Mouse (Mus musculus): Measurements from ENCODE around the gene Ncam1.

Ncam1 gene

DNA sequence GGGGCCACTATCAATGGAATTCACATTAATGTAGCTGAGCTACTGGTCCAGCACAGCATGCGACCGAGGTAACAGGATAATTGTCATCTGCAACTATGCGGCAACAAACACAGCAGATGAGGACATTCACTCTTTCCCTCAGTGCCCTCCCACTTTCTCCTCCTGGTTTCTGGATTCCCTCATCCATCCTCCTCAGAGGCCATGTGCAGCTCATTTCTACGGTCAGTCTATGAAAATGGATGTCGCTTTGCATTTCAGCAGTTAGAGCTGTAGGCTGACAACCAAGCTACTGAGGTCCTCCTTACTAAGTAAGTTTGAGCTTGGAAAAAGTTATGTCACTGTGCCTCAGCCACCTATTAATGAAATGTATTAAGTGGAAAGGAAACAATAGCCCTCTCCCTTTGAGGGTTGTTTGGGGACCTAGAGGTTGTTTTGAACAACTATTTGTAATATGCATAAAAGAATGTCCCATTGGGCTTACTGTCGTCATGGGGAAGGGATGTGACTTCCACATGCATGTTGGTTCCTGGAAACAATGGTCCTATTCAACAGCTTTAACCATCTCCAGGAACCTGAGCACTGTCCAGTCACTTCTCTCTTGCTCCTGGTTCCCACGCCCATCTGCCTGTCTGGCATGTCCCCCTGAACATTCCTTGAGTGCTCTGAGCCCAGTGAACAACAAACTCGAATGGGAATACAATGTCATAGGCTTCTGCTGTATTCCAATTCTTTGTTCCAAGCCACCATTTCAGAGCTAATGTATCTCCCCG is 122.8 kb downstream of the Ncam1 start:
- no peak for DNase-seq (ENCODE audit: low spot score in 2 of 2)

DNA sequence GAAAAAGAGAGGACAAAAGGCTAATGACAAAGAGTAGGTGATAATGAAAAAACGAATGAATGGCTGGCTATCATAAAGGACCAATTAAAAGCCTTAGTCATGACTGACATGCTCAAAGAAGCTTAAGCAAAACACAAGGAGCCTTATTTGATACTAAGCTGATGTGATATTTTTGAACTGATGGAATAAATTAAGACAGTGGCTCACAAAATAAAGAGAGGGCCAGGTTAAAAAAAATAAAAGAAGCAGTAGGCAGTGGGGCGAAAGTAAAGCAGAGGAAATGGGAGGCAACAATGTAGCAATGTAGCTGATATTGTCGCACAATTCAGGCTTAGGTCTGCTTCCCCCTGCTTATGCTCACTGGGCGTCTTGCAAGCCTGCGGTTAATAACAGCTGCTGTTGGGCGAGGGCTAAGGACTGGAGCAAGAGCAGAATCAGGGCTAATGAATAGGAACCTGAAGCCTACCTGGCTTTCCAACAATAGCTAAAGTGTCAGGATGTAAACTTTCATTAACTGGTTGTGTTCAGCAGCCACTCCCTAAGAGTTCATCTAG is 126.0 kb downstream of the Ncam1 start:
- DNase-seq (ENCODE audit: low spot score in 2 of 2) = no peak

DNA sequence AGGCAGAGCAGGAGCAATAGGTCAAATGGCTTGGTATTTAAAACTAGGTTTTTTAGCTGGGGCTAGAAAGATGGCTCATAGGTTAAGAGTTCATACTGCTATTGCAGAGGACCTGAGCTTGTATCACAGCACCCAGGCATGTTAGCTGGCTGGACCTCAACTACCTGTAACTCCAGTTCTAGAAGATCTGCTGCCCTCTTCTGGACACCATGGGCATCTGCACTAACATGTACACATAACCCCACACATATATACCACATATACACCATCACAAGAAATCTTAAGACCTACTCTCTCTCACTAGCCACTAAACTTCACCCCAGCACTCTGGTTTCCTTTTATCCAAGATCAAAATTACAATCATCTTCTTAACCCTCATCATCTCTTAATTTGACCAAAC is 131.7 kb downstream of the Ncam1 start:
- DNase-seq (ENCODE audit: low spot score in 2 of 2) = no peak

DNA sequence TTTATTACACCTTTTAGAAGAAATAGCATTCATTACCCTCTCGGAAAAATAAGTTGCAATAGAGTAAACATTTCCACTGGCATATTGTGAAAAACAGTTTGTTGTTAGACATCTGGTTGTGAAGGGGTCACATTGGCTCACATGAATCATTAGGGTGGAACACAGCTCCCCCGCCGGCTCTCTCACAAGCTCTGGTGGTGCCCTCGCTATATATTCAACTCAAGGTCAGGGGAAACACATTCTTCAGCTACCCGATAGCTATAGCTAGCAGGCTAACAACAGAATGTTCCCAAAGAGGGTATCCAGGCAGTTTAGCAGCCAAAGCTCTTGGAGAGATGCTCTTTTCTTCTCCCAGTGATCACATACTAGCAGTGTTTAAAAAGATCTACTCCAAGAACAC is 133.4 kb downstream of the Ncam1 start:
- no peak for DNase-seq (ENCODE audit: low spot score in 2 of 2)

DNA sequence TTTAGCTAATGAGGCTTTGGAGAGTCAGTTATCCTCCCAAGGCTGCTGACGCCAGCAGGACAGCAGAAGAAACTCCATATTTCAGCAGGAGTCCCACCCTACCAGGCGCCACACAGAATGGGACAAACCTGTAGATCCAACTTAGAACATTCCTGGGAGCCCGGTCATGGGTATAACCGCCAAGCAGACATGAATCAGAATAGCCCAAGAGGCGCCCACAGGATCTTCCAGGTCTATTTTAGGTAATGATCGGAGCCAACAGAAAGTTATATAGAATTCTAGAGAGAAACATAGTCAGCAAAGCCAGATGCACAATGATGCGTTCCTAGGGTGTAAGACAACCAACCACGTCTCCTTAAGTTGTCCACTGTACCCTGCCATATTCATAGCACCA is 134.8 kb downstream of the Ncam1 start:
- no peak for DNase-seq (ENCODE audit: low spot score in 2 of 2)

DNA sequence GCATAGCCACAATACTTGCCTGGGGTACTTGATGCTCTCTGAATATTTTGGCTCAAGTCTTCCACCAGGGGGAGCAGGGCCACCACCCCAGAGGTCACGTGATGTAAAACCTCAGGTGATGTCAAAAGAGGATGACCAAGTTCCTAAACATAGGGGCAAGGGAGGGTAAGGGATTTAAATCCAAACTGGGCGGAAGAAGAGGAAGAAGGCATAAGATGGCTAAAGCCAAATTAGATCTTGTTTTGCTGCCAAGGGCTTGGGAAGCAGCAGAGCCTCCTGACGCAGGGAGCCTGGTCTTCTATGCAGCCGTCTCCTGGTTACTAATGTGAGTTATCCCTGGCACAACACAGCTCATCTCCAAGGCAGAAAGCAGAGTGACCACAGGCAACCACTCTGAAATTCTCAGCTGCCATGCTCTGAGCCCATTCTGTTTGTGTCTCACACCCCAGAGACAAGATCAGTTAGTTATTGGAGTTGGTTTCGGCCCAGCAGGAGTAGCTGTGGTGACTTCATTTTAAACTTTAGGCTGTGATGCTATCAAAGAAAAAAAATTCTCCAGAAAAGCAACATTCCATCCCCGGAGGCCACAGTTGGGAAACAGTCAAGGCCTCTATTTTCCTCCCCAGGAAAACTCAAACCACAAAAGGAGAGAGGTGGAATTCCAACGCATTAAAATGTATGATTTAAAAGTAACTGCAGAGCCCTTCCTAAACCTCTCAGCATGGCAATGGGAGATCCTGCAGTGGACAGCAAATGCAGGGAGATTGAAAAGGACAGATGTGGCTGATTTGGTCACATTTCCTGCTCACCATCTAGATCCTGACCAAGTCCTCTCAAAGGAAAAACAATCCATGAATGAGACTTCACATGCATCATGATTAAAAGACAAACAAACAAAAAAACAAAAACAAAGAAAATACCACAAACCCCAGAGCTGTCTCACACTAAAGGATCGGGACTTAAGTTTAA is 135.5 kb downstream of the Ncam1 start:
- DNase-seq (ENCODE audit: low spot score in 2 of 2) = no peak

DNA sequence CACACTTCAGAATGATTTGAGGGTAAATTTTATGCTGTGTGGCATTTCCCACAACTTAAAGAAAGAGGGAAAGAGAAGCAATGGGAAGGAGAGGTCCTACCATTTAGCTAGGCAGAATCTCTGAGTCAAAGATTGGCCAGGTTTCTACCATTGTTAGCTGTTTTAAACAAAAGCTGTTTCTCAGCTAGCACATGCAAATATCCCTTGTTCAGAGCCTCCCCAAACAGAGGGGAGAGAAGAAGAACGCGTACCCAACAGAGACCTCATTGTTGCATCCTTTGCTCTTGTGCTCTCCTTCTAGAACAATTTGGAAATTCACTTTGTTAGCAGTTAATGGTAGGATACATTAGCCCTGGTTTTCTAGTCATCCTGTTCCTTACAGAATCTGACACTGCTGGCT is 137.2 kb downstream of the Ncam1 start:
- DNase-seq (ENCODE audit: low spot score in 2 of 2) = no peak

DNA sequence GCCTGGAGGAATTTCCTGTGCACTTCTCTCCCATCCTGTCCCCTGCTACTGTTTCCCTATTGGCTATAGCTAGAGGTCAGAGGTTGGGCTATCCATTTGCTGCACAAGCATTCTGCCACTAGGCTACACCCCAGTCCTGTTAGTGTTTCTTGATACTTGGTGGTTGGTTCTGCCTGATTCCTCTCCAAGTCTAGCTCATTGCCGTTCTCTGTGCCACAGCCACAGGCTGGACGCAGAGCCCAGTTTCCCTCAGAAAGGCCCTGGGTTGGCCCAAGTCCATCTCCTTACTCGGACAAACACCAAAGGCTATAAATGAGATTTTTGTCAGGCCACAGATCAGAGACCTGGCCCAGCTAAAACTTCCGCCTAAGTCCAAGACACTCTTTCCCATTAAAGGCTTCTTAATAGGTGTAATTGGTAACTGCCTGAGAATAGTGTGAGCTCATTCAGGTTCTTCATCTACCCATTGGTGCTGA is 140.3 kb downstream of the Ncam1 start:
- DNase-seq (ENCODE audit: low spot score in 2 of 2) = no peak

DNA sequence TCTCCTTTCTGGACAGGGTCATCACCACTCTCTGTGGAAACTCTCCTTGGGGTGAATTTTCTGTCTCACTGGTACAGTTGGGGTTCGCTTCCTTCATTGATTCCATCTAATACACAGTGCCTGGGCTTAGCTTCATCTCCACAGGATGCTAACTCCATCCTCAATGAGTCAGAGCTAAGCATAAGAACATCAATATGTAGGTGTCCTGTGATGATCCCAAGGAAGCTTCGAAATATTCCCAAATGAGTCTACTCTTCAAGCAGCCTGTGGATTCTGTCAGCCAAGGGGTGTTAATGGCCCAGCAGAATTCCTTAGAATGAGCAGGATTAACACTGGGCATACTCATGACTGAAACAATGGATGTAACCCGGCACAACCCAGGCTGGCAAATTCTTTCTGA is 144.3 kb downstream of the Ncam1 start:
- no peak for DNase-seq (ENCODE audit: low spot score in 2 of 2)

DNA sequence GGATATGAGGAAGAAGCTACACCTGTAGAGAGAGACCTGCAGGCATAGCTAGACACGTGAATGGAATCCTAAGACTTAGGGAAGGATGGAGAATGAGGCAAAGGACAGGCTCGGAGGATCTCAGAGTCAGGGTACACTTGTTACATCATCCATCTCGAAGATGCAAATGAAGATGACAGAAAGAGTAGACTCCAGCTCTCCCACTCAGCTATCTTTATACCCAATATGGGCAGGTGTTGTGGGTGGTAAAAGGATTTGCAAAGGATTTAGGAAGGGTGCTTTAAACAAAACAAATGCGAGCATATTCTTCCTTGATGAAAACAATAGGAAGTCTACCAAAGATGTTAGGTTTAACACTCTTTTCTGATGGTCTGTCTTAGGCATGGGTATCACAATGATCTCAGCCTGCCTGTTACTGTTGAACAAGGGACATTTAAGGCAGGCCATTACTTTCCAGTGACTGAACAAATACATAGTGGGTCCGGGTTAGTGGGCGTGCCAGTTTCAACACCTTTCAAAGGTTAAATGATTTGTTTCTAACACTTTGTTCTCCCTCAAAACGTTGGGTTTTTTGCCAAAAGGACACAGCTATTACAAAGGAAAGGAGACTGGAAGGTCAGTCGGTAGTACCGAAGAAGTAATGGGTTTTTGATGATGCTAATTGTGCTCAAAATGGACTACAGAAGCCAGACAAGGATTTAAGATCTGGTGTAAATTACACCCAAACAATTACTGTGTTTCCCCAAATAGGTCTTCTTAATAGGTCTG is 145.1 kb downstream of the Ncam1 start:
- DNase-seq (ENCODE audit: low spot score in 2 of 2) = no peak

DNA sequence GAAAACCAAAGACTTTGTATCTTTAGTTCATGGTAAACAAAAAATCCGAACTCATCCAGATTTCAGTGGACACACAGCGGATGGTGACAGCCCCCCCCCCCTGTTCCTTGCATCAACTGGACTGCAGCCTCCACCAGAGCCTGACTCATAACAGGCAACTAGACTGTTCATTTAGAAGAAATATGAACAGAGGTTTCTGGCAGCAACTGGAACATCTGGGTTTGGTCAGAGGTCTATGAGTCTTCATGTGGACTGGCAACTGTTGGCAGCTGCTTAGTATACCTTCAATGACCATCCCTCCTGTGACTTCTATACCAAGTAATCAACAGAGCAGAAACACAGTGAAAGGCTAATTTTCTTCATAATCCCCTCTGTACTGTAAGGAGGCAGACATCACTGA is 154.4 kb downstream of the Ncam1 start:
- DNase-seq (ENCODE audit: low spot score in 2 of 2) = no peak

DNA sequence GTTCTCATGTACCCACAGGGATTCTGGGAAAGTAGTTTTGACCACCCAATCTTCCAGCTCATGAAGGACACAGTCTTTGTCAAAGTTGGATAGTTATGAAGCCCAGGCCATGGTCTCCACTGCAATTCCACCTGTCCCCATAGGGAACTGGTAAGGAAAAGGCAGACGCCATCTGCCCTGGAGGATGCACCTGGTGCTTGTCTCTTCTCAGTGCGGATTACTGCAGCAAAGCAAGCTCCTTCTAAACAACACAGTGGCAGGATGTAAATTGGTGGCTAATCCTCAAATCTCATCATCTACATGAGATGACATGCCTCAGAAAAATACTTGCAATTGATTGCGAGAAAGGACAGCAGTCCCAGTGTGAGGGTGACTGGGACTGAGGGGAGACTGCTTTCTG is 158.0 kb downstream of the Ncam1 start:
- DNase-seq (ENCODE audit: low spot score in 2 of 2) = no peak

DNA sequence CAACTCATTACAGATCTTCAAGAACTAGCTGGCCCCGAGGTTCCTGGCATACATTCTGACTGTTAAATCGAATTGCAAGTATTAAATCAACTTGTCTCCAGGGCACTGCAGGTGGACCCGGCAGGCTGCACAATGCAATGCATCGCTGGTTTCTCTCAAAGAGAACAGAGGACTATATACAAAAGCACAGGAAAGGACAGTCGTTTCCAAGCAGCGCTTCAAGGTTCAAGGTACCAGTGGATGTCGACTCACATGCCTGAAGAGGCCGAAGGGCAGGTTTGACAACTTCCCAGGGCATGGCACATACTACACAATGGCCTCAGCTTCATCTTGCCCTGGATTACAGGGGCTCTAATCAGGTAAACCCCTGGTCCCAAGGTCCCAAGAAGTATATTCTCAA is 158.6 kb downstream of the Ncam1 start:
- DNase-seq (ENCODE audit: low spot score in 2 of 2) = no peak

DNA sequence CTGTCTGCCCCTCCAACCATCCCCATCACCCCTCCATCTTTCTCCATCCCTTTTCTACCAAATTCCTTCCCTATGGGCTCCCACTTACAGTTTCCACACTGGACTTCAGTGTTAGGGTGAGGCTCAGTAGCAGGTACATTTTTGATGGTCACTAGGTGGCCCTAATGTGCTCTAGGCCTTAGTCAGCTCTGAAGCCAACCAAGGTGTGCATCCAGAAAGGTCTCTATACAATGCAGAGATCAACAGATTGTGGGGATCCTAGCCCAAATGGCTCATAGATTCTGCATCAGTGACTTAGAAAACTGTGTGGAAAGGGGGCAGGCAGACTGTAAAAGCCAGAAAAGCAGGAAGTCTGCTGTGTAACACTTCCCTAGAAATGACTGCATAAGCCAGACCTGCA is 160.8 kb downstream of the Ncam1 start:
- DNase-seq (ENCODE audit: low spot score in 2 of 2) = no peak

DNA sequence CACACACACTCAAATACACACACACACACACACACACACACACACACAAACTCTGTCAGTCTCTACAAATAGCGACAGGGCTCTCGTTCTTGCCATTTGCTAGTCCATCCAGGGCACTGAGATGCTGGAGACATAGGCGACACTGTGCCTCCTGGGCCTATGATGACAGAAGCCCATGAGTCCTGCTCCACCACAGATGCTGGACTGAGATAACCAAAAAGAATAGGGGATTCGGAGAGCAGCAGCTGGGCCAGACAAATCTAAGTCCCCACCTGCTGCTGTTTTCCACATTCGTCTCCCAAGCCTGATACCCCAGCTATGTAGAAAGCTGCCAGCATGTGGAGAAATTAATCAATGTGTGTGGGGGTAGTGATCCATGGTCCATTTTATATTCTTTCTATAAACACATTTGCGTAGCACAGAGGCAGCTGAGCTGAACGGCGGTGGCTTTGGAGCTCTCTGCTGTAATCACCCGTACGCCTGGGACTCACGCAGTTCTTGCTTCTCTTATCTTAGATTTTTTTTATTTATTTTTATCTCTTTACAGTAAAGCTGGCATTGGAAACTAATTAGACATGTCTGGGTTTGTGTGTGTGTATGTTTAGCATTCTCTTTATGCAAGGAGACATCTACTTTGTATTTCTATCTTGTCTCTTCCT is 162.9 kb downstream of the Ncam1 start:
- DNase-seq (ENCODE audit: low spot score in 2 of 2) = no peak

DNA sequence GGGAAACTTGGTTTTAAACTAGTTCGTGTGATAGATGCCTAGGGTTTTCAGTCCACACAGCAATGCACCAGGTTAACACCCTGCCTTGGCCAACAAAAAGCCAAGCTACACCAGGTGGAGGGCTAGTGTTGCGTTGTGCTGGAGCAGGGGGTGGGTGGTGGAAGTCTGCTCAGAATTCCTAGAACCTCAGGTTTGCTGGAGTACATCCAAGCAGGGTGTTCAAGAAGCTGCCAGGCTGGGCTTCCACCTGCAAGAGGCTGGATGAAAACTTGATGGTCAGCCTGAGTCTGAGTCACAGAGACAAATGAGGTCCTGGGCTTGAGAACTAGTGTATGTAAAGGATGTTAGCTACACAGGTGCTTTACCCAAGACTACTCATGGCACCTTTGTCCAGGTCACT is 166.1 kb downstream of the Ncam1 start:
- DNase-seq (ENCODE audit: low spot score in 2 of 2) = no peak

DNA sequence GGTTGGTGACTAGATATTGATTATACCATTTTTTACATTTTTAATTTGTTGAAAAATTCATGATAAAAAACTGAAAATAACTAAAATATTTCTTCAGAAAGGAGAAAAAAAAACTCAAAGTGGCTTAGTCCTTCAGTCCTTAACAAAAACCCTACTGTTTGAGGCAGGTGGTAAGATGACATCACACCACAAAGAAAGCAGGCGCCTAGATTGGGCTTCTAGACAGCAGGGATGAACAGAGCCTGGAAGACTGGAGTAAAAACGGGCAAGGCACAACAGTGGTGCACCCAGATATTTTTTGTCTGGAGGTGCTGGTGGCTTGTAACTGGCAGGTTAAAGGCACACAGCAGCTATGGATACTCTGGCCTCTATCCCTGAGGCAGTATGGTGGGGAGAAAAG is 168.4 kb downstream of the Ncam1 start:
- DNase-seq (ENCODE audit: low spot score in 2 of 2) = no peak

DNA sequence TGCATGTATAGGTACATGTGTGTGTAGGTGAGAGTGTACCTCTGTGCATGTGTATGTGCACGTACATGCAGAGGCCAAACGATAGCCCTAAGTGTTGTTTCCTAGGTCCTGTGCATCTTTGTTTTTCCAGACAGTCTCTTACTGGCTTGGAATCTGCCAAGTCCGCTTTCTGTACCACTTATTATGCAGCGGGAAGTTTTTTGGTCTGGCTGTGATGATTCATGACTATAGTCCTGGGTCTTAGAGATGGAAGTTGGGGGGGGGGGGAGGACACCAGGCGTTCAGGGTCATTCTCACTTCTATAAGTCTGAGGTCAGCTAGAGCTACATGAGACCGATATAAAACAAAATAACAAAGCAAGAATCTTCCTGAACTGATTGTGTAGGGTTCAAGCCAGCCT is 173.8 kb downstream of the Ncam1 start:
- no peak for DNase-seq (ENCODE audit: low spot score in 2 of 2)

DNA sequence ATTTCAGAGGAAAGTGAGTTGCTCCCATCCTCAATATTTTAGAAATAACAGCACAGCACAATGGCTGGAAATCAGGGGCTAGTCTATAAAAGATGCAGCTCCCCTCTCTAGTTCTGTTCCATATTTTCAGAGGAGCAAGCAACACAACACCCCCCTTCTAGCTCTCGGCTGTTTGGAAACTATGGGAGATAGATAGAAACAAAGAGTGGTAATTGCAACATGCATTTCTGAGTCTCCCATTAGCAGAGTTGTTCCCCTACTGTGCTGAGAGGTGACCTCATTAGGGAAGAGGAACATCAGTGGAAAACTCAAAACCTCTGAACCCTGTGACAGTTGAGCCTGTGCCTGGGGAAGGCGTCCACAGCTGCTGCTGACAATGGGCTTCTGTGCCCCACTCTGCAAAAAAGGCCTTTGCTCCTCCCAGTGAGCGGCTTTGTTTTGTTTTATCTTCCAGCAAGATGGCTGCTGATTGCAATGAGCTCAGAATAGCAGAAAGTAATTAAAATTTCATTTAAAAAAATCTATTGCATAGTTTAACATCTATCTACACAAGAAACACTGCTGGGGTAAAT is 174.7 kb downstream of the Ncam1 start:
- no peak for DNase-seq (ENCODE audit: low spot score in 2 of 2)

DNA sequence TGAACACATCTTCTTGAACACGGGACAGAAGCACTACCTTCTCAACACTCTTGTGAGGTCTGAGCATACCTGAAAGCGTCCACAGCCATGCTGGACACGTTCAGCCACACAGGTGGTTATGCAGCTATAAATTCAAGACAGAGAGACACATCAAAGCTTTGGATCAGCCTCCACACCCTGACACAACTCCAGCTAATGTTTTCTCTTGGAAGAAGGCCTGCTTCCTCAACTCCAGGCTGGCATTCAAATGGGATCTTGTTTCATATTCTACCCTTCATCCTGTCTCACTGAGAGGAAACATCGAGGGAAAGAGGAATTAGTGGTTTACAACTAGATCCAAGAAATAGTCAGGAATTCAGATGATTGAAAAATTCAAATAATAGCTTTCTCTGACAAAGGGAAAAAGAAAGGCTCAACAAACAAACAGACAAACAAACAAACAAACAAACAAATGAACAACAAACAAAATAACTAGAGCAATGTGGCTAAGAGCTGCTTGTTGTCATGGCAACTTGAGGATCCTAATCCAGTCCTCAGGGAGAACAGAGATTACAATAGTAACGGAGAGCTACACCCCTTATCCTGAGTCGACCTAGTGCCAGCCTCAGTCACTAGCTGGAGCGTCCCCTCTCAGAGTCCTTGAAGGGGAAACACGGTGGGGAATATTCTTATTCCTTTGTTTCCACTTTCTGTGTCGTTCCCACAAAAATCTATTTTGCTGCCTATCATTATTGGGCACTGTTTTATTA is 175.6 kb downstream of the Ncam1 start:
- no peak for DNase-seq (ENCODE audit: low spot score in 2 of 2)
